Mouse (Mus musculus) spleen, adult 18-20 months (tissue): ENCODE results near the gene Clec1a.

Experiments used
- DNase-seq, 2 experiments: peaks; one replicate each; pipeline ENCODE4 v3.0.0; 2022; ENCODE audit warnings: mixed read lengths in 2 of 2

Clec1a gene

DNA sequence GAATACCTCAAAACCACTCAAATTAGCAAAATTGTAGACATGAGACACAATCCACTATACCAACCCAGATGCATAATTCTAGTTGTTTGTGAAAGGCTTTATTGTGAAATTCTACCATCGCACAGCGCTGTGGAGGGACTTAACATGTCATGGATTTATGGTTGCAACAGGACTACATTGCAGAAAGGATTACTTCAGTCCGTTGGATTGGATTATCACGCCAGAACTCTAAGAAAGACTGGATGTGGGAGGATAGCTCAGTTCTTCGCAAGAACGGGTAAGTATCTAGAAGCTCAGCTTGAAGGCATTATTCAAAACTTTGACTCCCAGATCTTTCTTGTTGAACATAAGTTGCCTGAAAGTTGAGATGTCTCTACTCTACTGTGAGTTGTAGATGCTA is 48.4 kb downstream of the Clec1a start:
- no peak for DNase-seq

DNA sequence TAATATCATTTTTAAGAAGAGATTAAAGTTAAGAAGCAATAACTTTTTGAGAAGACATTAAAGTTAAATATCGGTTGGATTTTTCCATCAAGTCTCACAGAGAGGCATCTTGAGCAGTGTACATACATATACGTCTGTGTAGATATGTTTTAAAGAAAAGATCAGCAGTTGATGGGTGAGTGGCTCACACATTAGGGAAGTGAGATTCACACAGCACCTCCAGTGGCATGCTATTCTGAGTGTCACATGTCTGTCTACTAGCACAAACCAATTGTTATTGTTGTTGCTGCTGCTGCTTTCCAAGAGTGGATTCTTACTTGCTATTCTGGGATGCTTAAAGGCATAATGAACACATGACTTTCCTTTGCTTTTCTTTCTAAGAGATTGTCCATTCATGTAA is 49.4 kb downstream of the Clec1a start:
- no peak for DNase-seq

DNA sequence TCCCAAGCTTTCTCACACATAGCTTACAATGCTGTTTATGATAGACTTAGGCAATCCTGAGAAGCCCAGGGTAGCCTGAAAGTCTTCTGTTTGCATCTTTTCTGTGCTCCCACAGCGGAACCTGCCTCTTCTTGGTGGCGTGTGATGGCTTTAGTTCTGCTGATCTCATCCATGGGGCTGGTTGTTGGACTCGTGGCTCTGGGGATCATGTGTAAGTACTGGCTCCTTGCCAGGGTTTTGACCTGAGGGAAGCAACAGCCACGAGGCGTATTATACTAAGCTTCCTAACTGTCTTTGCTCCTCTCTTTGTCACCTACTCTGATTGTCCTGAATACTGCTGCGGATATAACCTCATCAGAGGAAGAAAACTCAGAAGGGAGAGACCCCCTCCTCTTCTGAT is 51.9 kb downstream of the Clec1a start:
- DNase-seq: no peak

DNA sequence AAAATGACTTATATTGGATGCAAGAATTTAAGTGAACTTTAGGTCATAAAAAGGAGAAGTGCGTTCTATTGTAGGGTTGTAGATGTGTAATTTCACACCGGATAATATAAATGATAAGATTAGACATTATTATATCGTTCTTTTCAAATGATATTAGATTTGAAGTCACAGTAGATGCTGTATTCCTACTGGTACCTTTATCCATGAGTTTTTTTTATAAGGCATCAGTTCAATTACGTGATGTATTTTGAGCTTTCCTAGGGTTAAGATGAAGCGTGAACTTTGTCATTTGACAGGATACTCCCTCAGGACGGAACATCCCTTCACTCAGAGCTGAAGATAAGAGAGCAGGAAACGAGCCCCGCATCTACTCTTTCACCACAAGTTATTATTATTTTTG is 54.8 kb downstream of the Clec1a start, which contains the start of gene Clec1b:
Gene Clec1b, plus strand, starts transcription at position 301 of the 400 bp plus-strand sequence.
- DNase-seq: no peak

DNA sequence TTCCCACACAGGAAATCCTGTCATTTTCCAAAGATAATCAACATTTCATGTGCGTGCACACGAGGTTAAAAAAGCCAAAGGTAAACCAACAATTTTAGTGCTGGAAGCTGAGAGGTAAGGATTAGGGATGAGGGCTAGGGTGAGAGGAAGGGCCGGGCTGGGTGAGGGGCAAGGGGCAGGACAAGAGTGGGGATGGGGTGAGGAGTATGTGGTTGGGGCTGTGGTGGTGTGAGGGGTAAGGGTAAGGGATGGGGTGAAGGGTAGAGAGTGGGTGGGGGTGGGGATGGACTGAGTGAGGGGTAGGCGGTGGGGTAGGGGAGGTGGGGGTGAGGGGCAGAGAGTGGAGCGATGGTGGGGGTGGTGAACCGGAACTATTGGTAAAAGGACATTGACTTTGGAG is 58.1 kb downstream of the Clec1a start:
- DNase-seq: no peak

DNA sequence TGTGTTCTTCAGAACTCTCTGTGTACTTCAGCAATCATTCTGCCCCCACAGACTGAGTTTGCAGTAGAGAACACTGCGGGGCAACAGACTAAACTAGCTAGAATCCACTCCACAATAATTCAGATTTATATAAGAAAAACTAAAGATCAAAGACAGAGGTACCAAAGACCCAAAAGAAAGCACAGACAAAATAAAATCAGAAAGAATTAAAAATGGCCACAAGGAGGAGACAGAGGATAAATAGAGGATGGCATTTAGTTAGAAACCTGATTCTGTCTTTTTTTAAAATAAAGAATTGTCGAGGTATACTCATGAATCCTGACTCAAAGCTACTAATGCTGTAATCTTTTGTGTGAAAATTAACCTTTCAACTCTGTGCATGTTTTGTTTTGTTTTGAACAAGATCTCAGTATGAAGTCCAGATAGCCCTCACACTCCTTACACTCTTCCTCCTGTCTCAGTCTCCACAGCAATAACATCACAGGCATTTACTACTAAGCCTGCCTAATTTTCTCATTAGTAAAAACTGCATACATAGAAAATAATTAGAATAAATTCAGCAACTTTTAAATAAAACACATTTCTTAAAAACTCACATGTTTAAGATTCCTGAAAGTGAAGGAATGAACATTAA is 58.6 kb downstream of the Clec1a start:
- no peak for DNase-seq

DNA sequence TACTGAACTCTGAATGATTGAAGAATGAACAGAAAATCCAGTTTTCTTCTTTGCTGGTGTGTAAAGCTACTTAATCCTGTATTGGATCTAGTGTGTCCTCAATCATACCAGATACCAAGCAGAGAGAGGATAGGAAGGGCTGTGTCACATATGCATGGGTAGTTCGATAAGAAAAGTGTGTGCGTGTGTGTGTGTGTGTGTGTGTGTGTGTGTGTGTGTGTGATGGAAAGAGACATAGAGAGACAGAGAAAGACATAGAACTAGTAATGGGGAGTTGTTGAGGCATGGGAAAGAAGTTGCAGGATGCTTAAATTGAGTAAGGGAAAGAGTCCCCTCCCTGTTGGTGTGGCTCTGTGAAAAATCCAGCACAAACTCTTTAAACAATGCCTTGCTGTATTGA is 66.0 kb downstream of the Clec1a start, which contains the start of gene Clec12b:
Gene Clec12b, minus strand, starts transcription at position 101 of the 400 bp plus-strand sequence.
- DNase-seq: no peak

DNA sequence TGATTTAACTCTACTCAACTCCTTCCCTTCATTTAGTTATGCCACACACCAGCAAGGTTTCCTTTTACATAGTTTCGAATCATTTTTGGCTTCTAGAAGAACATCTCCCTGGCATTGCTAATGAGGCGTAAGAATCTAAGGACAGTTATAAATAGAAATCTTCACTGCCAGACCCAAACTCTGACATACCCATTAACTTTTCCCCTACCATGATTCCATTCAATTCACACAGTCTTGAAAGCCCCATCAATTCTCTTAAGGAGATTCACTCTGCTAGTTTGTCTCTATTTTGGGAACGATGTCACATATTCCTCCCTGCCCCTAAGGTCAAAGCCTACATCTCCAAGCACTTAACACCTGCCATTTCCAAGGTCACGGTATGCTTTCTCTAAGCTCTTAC is 66.8 kb downstream of the Clec1a start:
- no peak for DNase-seq

DNA sequence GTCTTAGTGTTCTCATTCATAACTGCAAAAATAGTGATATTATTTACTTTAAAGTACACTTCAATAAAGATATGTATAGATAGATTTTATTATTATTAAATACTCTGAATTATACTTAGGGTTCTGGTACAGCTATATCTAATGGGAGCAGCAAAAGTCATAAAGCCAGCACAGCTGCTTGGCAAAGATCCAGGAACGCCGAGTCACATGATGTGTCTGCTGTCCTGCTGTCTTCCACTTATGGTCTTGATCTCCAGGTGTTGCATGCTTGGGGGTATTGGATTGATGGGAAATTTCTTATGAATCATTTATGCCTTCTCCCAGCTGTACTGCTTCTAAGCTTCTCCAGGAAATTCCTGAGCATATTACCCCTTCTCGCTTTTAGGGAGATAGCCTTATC is 68.3 kb downstream of the Clec1a start:
- DNase-seq: no peak

DNA sequence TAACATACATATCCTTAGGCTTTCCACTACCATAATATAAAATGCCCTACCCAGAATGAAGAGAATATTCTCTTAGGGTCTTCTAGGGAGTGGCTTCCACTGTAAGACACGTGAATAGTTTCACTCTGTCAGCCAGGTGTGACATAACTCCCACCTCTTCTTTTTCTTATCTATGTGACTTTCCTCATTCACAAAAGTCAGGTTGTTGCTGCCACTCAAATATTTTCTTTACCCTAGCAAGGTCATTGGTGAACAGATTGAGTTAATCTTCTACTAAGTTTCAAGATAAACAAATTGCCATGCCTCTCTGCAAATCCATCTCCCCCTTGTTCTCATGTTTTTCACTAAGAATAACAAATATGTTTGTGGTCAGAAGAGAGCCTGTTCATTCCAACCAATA is 70.1 kb downstream of the Clec1a start:
- DNase-seq: no peak

DNA sequence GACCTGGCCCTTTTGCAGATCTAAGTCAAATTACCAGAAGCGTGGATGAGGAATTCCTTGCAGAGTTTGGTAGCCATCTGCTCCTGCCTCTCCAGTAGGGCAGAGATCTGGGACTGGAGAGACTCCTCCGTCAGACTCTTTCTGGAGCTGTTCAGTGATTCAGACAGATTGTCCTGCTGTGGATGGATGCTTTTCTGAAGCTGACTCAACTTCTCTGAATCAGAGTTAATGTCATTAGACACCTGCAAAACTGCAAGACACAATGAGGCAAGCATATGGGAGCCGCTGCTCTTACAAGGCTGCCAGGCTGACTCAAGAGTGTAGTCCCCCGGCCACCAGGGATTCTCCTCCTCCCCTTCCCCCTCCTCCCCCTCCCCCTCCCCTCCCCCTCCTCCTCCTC is 71.3 kb downstream of the Clec1a start:
- DNase-seq: no peak

DNA sequence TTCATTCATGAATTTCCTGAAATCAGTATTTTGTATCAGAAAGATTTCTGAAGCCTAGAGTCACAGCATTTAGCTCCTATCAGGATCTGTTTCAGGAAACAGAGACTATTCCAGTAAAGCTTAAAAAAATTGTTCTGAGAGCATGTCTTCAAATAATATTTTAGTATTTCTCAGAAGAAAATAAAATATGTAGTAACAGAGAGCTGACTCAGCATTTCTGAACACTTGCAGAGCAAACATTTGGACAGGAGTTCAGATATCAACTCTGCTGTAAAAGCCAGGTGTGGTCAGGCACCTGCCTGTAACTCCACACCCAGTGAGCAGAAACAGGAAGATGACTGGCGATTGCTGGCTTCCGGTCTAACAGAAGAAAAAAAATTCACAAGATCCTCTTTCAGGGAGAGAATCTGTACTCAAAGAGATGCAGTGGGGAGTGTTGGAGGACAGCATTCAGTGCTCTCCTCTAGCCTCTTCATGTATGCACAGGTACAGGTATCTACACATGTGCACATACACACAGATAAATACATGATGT is 76.8 kb downstream of the Clec1a start:
- DNase-seq: no peak
